Mouse (Mus musculus) forebrain, postnatal 0 days (tissue): Measurements from ENCODE around the gene Tnfaip3. TPM values are rescaled to one million over a fixed set of nuclear protein-coding genes. Genes with fewer than 3 reads are reported as not detected.

Source experiments
- ATAC-seq: fragments of 200-750 bp; cut with Nextera tagmentation; 2 replicates; pipeline ENCODE4 v1.8.0; 2017; ENCODE audit warnings: mild to moderate bottlenecking, moderate library complexity
- DNase-seq: peaks from one replicate; pipeline ENCODE4 v3.0.0-alpha.2; 2015
- H3K27ac ChIP-seq: fragments of 300-500 bp; sonication (generic); 2 replicates; pipeline ENCODE4 v1.5.1; 2014; ENCODE audit warnings: low read depth, mild to moderate bottlenecking, antibody characterized with exemption, low read length, moderate library complexity, mixed read lengths
- H3K27me3 ChIP-seq: fragments of 300-500 bp; sonication (generic); 2 replicates; pipeline ENCODE4 v1.6.1; 2014; ENCODE audit warnings: mild to moderate bottlenecking, low read length, mixed read lengths; ENCODE audit not compliant: insufficient read depth
- H3K36me3 ChIP-seq: fragments of 300-500 bp; sonication (generic); 2 replicates; pipeline ENCODE4 v1.6.1; 2014; ENCODE audit warnings: mild to moderate bottlenecking, moderate library complexity; ENCODE audit not compliant: insufficient read depth
- H3K4me1 ChIP-seq: fragments of 300-500 bp; sonication (generic); 2 replicates; pipeline ENCODE4 v1.6.1; 2014; ENCODE audit warnings: antibody characterized with exemption; ENCODE audit not compliant: insufficient read depth
- H3K4me2 ChIP-seq: fragments of 300-500 bp; sonication (generic); 2 replicates; pipeline ENCODE4 v1.6.1; 2014; ENCODE audit warnings: low read depth, mild to moderate bottlenecking, moderate library complexity
- H3K4me3 ChIP-seq: fragments of 300-500 bp; sonication (generic); 2 replicates; pipeline ENCODE4 v1.5.1; 2014; ENCODE audit warnings: low read depth, low read length, mixed read lengths
- H3K9ac ChIP-seq: fragments of 300-500 bp; sonication (generic); 2 replicates; pipeline ENCODE4 v1.6.1; 2014; ENCODE audit warnings: mild to moderate bottlenecking
- H3K9me3 ChIP-seq: fragments of 300-500 bp; sonication (generic); 2 replicates; pipeline ENCODE4 v1.6.1; 2016; ENCODE audit warnings: low read length
- CTCF ChIP-seq: sonication (generic); IDR thresholded peaks from 2 replicates; pipeline ENCODE4 v1.5.1; 2016; ENCODE audit warnings: antibody characterized with exemption, control low read depth, low read depth
- WGBS: fragments of 180-500 bp; shearing (Covaris S2); extraction: QIAGEN DNeasy Blood & Tissue Kit; methylation state at CpG from one replicate; pipeline ENCODE4 v1.1.7; 2014; 5-methylcytosine and 5-hydroxymethylcytosine counted together
- polyA plus RNA-seq: library from polyadenylated mRNA; unstranded; fragments of >200 nt; fragmentation: Nextera tagmentation; extraction: Ambion mirVana; gene quantifications from 2 replicates; pipeline ENCODE4 v1.2.1, GENCODE M21; 2015
- total RNA-seq: library from RNA; depleted of rRNA; stranded (reverse); fragments of >200 nt; gene quantifications from 2 replicates; pipeline ENCODE4 v1.2.3, GENCODE M21; 2014

Gene Tnfaip3
- total and polyA plus RNA-seq, 2 experiments from 2014 or later, result 1.2 to 3.5 TPM

DNA sequence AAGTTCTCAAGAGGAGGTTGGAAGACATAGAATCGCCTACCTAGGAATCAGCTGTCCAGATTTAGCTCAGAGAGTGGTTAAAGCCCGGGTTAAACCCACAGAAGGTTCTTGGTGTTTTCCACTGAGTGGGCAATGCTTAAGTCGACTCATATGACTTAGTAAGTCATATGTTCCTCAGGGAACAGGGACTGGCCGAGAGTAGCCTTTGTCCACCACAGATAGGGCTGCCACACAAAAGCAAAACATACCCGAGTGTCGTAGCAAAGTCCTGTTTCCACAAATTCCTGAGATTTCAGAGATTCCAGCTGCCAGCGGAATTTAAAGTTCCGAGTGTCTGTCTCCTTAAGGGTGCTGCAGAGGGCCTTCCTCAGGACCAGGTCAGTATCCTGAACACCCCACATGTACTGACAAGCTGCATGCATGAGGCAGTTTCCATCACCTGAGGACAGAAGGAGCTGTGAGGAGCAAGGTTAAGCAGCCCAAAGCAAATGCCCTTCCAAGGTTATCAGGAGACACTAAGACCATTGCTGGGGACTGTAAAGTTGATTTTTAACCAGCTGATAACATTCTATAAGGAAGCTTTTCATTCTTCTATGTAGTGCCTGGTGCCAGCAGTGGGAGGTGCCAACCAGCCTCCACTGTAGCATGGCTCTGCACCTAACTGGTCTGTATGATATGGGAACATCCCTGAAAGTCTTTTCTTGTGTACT, 7.4 kb downstream of the Tnfaip3 start:
- Histone ChIP-seq H3K27me3 (no peaks in the 10 kb centered on the region), H3K27ac (no peak overlapping the region), H3K4me3 (no peak overlapping the region), H3K4me1 (no peaks in the 10 kb centered on the region), H3K36me3 (peaks cover 29% of the 10 kb centered on the region), H3K4me2 (no peak overlapping the region), H3K9me3 (no peaks in the 10 kb centered on the region), H3K9ac (no peak overlapping the region)
- DNase-seq (no peak), ATAC-seq (no peak)
- 87% methylated on average over 8 of the region's 8 CpGs for WGBS
- TF ChIP-seq CTCF, result no peak

DNA sequence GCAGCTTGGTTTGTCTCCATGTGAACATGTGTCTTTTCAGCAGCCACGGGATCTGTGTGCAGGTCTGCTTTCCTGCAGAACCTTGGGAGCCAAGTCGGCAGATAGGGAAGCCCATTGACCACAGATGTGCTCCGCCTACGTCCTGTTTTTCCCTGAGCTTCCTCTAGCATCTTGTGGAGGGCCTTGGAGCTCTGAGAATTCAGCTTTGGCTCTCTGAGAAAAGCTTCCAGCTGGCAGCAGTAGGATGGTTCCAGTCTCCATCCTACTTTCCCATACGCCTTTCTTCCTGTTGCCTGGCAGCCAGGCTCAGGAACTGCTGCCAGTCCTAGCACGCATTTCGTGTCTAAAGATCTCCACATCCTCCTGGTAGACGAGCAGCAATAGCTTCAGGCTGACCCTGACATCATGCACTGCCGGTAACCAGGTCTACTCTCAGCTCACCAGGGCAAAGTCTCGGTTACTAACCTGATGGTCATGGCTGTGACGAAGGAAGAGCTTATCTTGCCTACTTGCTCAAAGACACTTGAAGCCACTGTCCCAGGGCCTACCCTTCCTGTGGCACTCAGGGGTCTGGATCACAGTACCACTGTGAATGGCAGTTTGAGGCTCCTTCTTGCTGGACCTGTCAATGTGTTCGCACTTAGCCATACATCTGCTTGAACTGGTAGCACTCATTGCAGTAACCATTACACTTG, 13.2 kb downstream of the Tnfaip3 start:
- 82% methylated on average over 12 of the region's 12 CpGs for WGBS
- peak; percentile 11 for DNase-seq
- Histone ChIP-seq H3K9ac (no peak overlapping the region), H3K27ac (no peak overlapping the region), H3K4me1 (no peaks in the 10 kb centered on the region), H3K9me3 (no peaks in the 10 kb centered on the region), H3K27me3 (no peaks in the 10 kb centered on the region), H3K36me3 (peaks cover 39% of the 10 kb centered on the region), H3K4me3 (no peak overlapping the region), H3K4me2 (no peak overlapping the region)
- ATAC-seq, result peak; percentile 16; the same call in 1 of the 2 replicates
- TF ChIP-seq CTCF, result no peak

DNA sequence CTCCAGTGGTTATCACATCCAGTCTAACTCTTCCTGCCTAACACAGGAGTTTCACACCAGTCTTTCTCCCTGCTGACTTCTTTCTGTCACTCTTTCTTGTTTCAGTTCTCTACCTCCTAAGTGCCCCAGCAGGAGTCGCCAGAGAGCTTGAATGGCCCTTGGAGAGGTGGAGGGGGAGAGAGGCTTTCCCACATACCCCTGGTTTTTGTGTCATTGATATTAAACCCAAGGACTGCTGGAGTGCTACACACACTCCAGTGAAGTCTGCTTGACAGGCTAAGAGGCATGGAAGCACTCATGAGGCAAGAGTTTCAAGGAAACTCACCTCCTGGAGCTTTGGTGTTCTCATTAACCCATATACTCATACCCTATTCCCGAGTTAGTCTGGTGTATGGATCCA, 16.0 kb downstream of the Tnfaip3 start:
- no peak overlapping the region for H3K4me2 ChIP-seq
- no peak overlapping the region for H3K4me3 ChIP-seq
- H3K36me3 ChIP-seq, result peaks cover 18% of the 10 kb centered on the region
- TF ChIP-seq CTCF, result no peak
- no peak overlapping the region for H3K27ac ChIP-seq
- H3K9me3 ChIP-seq, result no peaks in the 10 kb centered on the region
- no peak overlapping the region for H3K9ac ChIP-seq
- no peak for ATAC-seq
- no peaks in the 10 kb centered on the region for H3K27me3 ChIP-seq
- 69% methylated on average over 2 of the region's 2 CpGs for WGBS
- DNase-seq, result no peak
- no peaks in the 10 kb centered on the region for H3K4me1 ChIP-seq

DNA sequence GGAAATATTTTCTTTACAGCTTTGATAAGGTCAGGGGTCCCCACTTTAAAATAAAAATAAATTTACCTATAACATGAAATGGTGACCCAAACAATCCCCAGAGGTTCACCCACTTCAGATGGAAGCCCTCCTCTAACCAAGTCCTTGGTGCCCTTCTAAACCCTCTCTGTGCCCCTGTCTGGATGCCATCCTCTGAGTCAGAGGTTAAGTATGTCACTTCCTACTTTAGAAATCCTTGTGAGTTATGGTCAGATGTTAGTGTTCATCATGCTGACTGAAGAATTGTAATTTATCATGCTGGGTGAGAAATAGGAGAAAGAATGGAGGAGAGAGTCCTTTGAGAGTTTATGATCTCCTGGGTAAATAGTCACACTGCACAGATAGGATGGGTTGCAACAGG, 19.1 kb downstream of the Tnfaip3 start:
- TF ChIP-seq CTCF, result no peak
- no peak overlapping the region for H3K4me3 ChIP-seq
- DNase-seq (no peak), ATAC-seq (no peak)
- no peak overlapping the region for H3K27ac ChIP-seq
- no peak overlapping the region for H3K4me2 ChIP-seq
- H3K36me3 ChIP-seq, result peaks cover 3% of the 10 kb centered on the region; the same call in 1 of the 2 replicates
- H3K9ac ChIP-seq, result no peak overlapping the region
- no peaks in the 10 kb centered on the region for H3K9me3 ChIP-seq
- no peaks in the 10 kb centered on the region for H3K4me1 ChIP-seq
- no peaks in the 10 kb centered on the region for H3K27me3 ChIP-seq

DNA sequence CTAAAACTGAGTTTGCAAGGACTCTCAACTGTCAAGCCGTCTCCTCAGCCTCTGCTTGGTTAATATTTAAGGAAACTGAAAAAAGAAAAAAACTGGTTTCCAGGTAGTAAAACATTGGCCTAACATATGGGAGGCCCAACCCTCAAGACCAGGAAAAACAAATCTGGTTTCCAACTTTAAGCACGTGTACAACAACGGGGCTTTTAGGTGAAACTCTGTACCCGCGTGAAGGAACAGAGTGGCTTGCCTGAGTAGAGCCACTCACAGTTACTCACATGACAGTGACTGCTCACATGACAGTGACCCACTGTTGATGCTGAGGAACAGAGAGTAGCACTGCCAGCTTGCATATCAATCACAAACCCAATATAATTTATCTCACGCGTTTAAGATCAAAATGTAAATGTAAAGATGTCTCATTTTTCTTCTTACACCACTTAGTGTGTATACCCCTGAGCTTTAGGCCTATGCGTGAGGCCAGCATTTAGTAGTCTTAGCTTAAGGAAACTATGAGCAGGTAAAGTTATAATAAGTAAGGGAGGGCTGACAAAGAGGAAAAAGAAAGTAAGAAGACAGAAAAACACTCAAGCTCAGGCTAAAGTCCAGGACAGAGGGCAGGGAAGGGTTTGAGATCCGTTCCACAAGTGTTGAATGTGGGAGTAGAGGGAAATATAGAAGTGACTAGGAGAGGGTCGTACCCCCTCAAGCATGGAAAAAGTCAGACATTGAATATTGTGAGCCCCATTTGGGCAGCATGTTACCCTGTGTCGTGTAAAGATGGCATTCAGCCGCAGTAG, 19.8 kb downstream of the Tnfaip3 start:
- TF ChIP-seq CTCF, result no peak
- ATAC-seq (no peak), DNase-seq (no peak)
- no peaks in the 10 kb centered on the region for H3K36me3 ChIP-seq
- WGBS, result 95% methylated on average over 12 of the region's 12 CpGs
- no peak overlapping the region for H3K4me2 ChIP-seq
- no peaks in the 10 kb centered on the region for H3K4me1 ChIP-seq
- no peaks in the 10 kb centered on the region for H3K27me3 ChIP-seq
- no peaks in the 10 kb centered on the region for H3K9me3 ChIP-seq
- H3K9ac ChIP-seq, result no peak overlapping the region
- no peak overlapping the region for H3K4me3 ChIP-seq
- H3K27ac ChIP-seq, result no peak overlapping the region

DNA sequence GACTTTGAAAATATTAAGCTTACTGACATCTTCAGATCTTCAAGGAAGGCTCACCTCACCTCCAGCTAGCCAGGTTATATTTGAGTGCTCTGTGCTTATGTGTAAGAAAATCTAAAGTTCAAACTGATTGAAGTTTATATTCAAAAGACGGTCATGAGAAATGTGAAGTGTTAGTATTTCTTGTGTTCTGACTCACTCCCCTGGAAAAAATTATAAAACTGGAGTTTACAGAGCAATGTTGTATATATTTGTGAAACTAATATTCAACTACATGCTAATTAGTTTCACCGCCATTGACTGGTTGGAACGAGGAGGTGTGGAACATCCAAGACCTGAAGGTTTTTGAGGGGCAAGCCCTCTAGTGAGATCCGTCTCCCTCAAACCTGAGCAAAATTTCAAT, 22.5 kb downstream of the Tnfaip3 start:
- Histone ChIP-seq H3K9me3 (no peaks in the 10 kb centered on the region), H3K4me2 (no peak overlapping the region), H3K4me3 (no peak overlapping the region), H3K27me3 (no peaks in the 10 kb centered on the region), H3K4me1 (no peaks in the 10 kb centered on the region), H3K9ac (no peak overlapping the region), H3K36me3 (no peaks in the 10 kb centered on the region), H3K27ac (no peak overlapping the region)
- DNase-seq (no peak), ATAC-seq (no peak)
- TF ChIP-seq CTCF, result no peak
- WGBS, result 86% methylated on average over 4 of the region's 4 CpGs

DNA sequence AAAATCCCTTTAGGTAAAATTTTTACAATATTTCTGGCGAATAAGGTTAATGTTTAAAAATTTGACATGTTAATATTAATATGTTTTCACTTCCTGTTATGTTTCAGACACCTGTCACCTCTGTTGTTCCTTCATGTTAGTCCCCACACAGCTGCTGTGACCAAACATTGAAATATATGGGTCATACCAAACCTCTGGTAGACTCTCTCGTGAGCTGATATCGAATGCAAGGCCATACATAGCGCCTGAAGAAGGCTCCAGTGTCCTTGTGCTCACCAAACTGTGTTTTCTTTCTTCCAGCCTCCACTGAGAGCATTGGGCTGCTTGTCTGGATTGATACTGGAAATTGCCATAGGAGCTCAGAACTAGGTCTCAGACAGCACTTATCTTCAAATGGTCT, 24.4 kb downstream of the Tnfaip3 start:
- H3K9me3 ChIP-seq, result no peaks in the 10 kb centered on the region
- no peaks in the 10 kb centered on the region for H3K36me3 ChIP-seq

More for the DNA sequence above, 24.4 kb downstream of the Tnfaip3 start:
- no peak overlapping the region for H3K9ac ChIP-seq
- no peaks in the 10 kb centered on the region for H3K4me1 ChIP-seq
- H3K27me3 ChIP-seq, result no peaks in the 10 kb centered on the region
- DNase-seq, result no peak
- no peak overlapping the region for H3K27ac ChIP-seq
- no peak for ATAC-seq
- no peak for TF ChIP-seq CTCF
- no peak overlapping the region for H3K4me3 ChIP-seq
- WGBS, result 94% methylated on average over 4 of the region's 4 CpGs
- H3K4me2 ChIP-seq, result no peak overlapping the region
